Mouse (Mus musculus): Measurements from ENCODE around the gene Qrfp. TPM values are rescaled to one million over a fixed set of nuclear protein-coding genes. Genes with fewer than 3 reads are reported as not detected.

Gene Qrfp
- polyA plus RNA-seq (2014; fragmentation: Illumina TruSeq; extraction: RNeasy Lipid Tissue Mini Kit (QIAGEN cat#74804); ENCODE audit: low read depth, low replicate concordance) = not detected

DNA sequence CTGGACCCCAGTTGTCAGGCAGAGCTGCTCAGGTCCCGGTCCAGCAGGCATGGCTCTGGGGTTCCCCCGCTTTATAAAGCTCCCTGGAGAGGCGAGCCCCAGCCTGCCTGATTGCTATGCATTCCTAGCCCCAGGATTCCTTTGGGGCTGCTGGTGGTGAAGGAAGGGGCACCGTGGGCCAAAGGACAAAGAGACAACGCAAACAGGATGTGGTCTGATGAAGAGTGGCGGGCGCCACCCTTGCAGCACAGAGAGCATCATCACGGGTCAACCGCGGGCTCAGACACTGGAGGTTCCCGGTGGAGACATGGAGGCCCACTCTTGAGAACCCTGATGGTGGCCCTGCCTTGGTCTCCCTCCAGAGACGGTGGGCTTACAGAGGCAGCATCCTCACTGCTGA lies at the start of gene Qrfp:
Gene Qrfp (minus strand): TSS at position 137 of the 400 bp plus-strand sequence.

GRCm38 (mm10) chr2:31845896-31846691 lies 35.7 kb upstream of the Qrfp start, which contains the start of gene Fibcd1:
Fibcd1 (minus strand) TSS chr2:31846005.

Other genes with a start within 250 kb of the Qrfp start
- gene Fubp3, start 237.9 kb downstream of the Qrfp start, polyA plus RNA-seq (2014; fragmentation: Illumina TruSeq; extraction: RNeasy Lipid Tissue Mini Kit (QIAGEN cat#74804); ENCODE audit: low read depth, low replicate concordance) = 37.9 TPM
- gene Prdm12, start 170.5 kb downstream of the Qrfp start, polyA plus RNA-seq (2014; fragmentation: Illumina TruSeq; extraction: RNeasy Lipid Tissue Mini Kit (QIAGEN cat#74804); ENCODE audit: low read depth, low replicate concordance) = not detected
- gene Exosc2, start 139.9 kb downstream of the Qrfp start, polyA plus RNA-seq (2014; fragmentation: Illumina TruSeq; extraction: RNeasy Lipid Tissue Mini Kit (QIAGEN cat#74804); ENCODE audit: low read depth, low replicate concordance) = 10.4 TPM
- 46.7 TPM for gene Abl1, start 122.2 kb downstream of the Qrfp start, polyA plus RNA-seq (2014; fragmentation: Illumina TruSeq; extraction: RNeasy Lipid Tissue Mini Kit (QIAGEN cat#74804); ENCODE audit: low read depth, low replicate concordance)
- not detected for gene Fibcd1, start 35.4 kb upstream of the Qrfp start, polyA plus RNA-seq (2014; fragmentation: Illumina TruSeq; extraction: RNeasy Lipid Tissue Mini Kit (QIAGEN cat#74804); ENCODE audit: low read depth, low replicate concordance)
- 0.13 TPM for gene Lamc3, start 76.7 kb upstream of the Qrfp start, polyA plus RNA-seq (2014; fragmentation: Illumina TruSeq; extraction: RNeasy Lipid Tissue Mini Kit (QIAGEN cat#74804); ENCODE audit: low read depth, low replicate concordance)
- 0.60 TPM for gene Aif1l, start 139.6 kb upstream of the Qrfp start, polyA plus RNA-seq (2014; fragmentation: Illumina TruSeq; extraction: RNeasy Lipid Tissue Mini Kit (QIAGEN cat#74804); ENCODE audit: low read depth, low replicate concordance)
- 39.4 TPM for gene Nup214, start 163.9 kb upstream of the Qrfp start, polyA plus RNA-seq (2014; fragmentation: Illumina TruSeq; extraction: RNeasy Lipid Tissue Mini Kit (QIAGEN cat#74804); ENCODE audit: low read depth, low replicate concordance)

Data from sigmoid colon, adult 10 weeks (tissue).